Mouse (Mus musculus): ENCODE data around the gene Zfp385c.
"Not testable (repeated sequence)": the region's sequence is repeated elsewhere in the genome, so short reads cannot be mapped to it uniquely, and the experiment has no call there.

Zfp385c gene

GRCm38 (mm10) chr11:100685371-100685770 lies 6.9 kb downstream of the Zfp385c start:
- DNase-seq = no peak

GRCm38 (mm10) chr11:100684084-100684483 lies 8.2 kb downstream of the Zfp385c start:
- no peak for DNase-seq

- DNase-seq = no peak
Observed at GRCm38 (mm10) chr11:100682526-100682925, 9.7 kb downstream of the Zfp385c start.

- no peak for DNase-seq
Observed at GRCm38 (mm10) chr11:100681826-100682225, 10.4 kb downstream of the Zfp385c start.

GRCm38 (mm10) chr11:100677810-100678209 lies 14.4 kb downstream of the Zfp385c start:
- DNase-seq = peak; percentile 14

- no peak for DNase-seq
Observed at GRCm38 (mm10) chr11:100673169-100673568, 19.1 kb downstream of the Zfp385c start.

- DNase-seq = no peak
Observed at GRCm38 (mm10) chr11:100671956-100672355, 20.3 kb downstream of the Zfp385c start.

- no peak for DNase-seq
Observed at GRCm38 (mm10) chr11:100671049-100671448, 21.2 kb downstream of the Zfp385c start.

GRCm38 (mm10) chr11:100659806-100660205 lies 32.4 kb downstream of the Zfp385c start:
- DNase-seq = no peak

GRCm38 (mm10) chr11:100656458-100656857 lies 35.8 kb downstream of the Zfp385c start:
- no peak for DNase-seq

GRCm38 (mm10) chr11:100655589-100655988 lies 36.7 kb downstream of the Zfp385c start:
- DNase-seq = not testable (repeated sequence)

- no peak for DNase-seq
Observed at GRCm38 (mm10) chr11:100651748-100652147, 40.5 kb downstream of the Zfp385c start.

GRCm38 (mm10) chr11:100651205-100651604 lies 41.0 kb downstream of the Zfp385c start:
- no peak for DNase-seq

- no peak for DNase-seq
Observed at GRCm38 (mm10) chr11:100648405-100648804, 43.9 kb downstream of the Zfp385c start.

- DNase-seq = no peak
Observed at GRCm38 (mm10) chr11:100646265-100646664, 46.0 kb downstream of the Zfp385c start.

GRCm38 (mm10) chr11:100643612-100644575 lies 48.4 kb downstream of the Zfp385c start:
- DNase-seq = no peak

GRCm38 (mm10) chr11:100640159-100640906 lies 51.9 kb downstream of the Zfp385c start:
- DNase-seq = peak; percentile 68

- no peak for DNase-seq
Observed at GRCm38 (mm10) chr11:100634530-100634929, 57.7 kb downstream of the Zfp385c start.

- DNase-seq = no peak
Observed at GRCm38 (mm10) chr11:100628862-100629352, 63.3 kb downstream of the Zfp385c start.

- no peak for DNase-seq
Observed at GRCm38 (mm10) chr11:100628056-100628455, 64.2 kb downstream of the Zfp385c start.

GRCm38 (mm10) chr11:100626701-100627195 lies 65.5 kb downstream of the Zfp385c start:
- DNase-seq = peak; percentile 64

- DNase-seq = no peak
Observed at GRCm38 (mm10) chr11:100625754-100626700, 66.2 kb downstream of the Zfp385c start.
